Mouse (Mus musculus) hindbrain, postnatal 0 days (tissue): ENCODE results near the gene Faf1. TPM values are rescaled to one million over a fixed set of nuclear protein-coding genes. Genes with fewer than 3 reads are reported as not detected.

Experiments used
- ATAC-seq: fragments of 200-750 bp; cut with Nextera tagmentation; 2 replicates; pipeline ENCODE4 v1.8.0; 2017; ENCODE audit warnings: mild to moderate bottlenecking, moderate TSS enrichment, moderate library complexity
- DNase-seq: peaks from one replicate; pipeline ENCODE4 v3.0.0-alpha.2; 2015; ENCODE audit warnings: low spot score
- H3K27ac ChIP-seq: fragments of 300-500 bp; sonication (generic); 2 replicates; pipeline ENCODE4 v1.5.1; 2014; ENCODE audit warnings: mild to moderate bottlenecking
- H3K27me3 ChIP-seq: fragments of 300-500 bp; sonication (generic); 2 replicates; pipeline ENCODE4 v1.6.1; 2014; ENCODE audit warnings: low read length, mixed read lengths; ENCODE audit not compliant: insufficient read depth
- H3K36me3 ChIP-seq: fragments of 300-500 bp; sonication (generic); 2 replicates; pipeline ENCODE4 v1.6.1; 2014; ENCODE audit warnings: low read length, mixed read lengths; ENCODE audit not compliant: insufficient read depth
- H3K4me1 ChIP-seq: fragments of 300-500 bp; sonication (generic); 2 replicates; pipeline ENCODE4 v1.6.1; 2014; ENCODE audit warnings: antibody characterized with exemption, low read length, mixed read lengths; ENCODE audit not compliant: insufficient read depth
- H3K4me2 ChIP-seq: fragments of 300-500 bp; sonication (generic); 2 replicates; pipeline ENCODE4 v1.6.1; 2014; ENCODE audit warnings: low read depth, mild to moderate bottlenecking, low read length, moderate library complexity, mixed read lengths
- H3K4me3 ChIP-seq: fragments of 300-500 bp; sonication (generic); 2 replicates; pipeline ENCODE4 v1.5.1; 2014; ENCODE audit warnings: low read length
- H3K9ac ChIP-seq: fragments of 300-500 bp; sonication (generic); replicated peaks from 2 replicates; pipeline ENCODE4 v1.6.1; 2014; ENCODE audit warnings: mild to moderate bottlenecking, low read length, moderate library complexity, mixed read lengths
- H3K9me3 ChIP-seq: fragments of 300-500 bp; sonication (generic); 2 replicates; pipeline ENCODE4 v1.6.1; 2016; ENCODE audit warnings: low read length, mixed read lengths
- CTCF ChIP-seq: IDR thresholded peaks from 2 replicates; pipeline ENCODE4 v1.5.1; 2016; ENCODE audit warnings: antibody characterized with exemption, control low read depth, low read depth
- WGBS: fragments of 180-500 bp; shearing (Covaris S2); extraction: QIAGEN DNeasy Blood & Tissue Kit; methylation state at CpG from one replicate; pipeline ENCODE4 v1.1.7; 2014; 5-methylcytosine and 5-hydroxymethylcytosine counted together
- polyA plus RNA-seq: library from polyadenylated mRNA; unstranded; fragments of >200 nt; fragmentation: Nextera tagmentation; extraction: Ambion mirVana; gene quantifications from 2 replicates; pipeline ENCODE4 v1.2.1, GENCODE M21; 2015
- total RNA-seq: library from RNA; depleted of rRNA; stranded (reverse); fragments of >200 nt; gene quantifications from 2 replicates; pipeline ENCODE4 v1.2.3, GENCODE M21; 2014

Gene Faf1
- total and polyA plus RNA-seq, 2 experiments from 2014 or later, result 29.6 to 40.5 TPM

DNA sequence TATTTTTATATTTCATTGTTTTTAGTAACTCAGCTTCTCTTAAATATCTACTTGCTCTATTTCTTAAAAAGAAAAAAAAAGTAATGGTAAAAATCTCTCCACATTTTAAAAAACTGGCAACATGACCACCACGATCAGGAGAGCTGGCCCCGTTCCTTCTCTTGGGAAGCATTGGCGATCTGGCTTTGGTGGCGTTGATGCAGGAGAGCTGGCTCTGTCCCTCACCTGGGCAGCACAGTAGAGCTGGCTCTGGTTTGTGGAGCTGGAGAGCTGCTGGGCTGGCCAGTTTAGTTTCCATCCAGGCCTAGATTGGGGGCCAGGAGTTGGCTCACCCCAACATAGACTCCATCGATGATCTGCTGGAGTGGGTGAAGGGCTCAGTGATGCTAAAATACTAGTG is 42.9 kb downstream of the Faf1 start:
- 92% methylated on average over 5 of the region's 5 CpGs for WGBS
- H3K4me2 ChIP-seq, result no peak overlapping the region
- H3K4me1 ChIP-seq, result no peaks in the 10 kb centered on the region
- H3K36me3 ChIP-seq, result no peaks in the 10 kb centered on the region
- DNase-seq (no peak), ATAC-seq (no peak)
- no peak overlapping the region for H3K4me3 ChIP-seq
- no peak for TF ChIP-seq CTCF
- H3K27me3 ChIP-seq, result no peaks in the 10 kb centered on the region
- H3K9me3 ChIP-seq, result no peaks in the 10 kb centered on the region
- no peak overlapping the region for H3K27ac ChIP-seq
- no peak overlapping the region for H3K9ac ChIP-seq

GRCm38 (mm10) chr4:109729281-109729680 is 52.9 kb downstream of the Faf1 start:
- Histone ChIP-seq H3K4me2 (no peak overlapping the region), H3K9me3 (no peaks in the 10 kb centered on the region), H3K4me3 (no peak overlapping the region), H3K4me1 (no peaks in the 10 kb centered on the region), H3K27me3 (no peaks in the 10 kb centered on the region), H3K9ac (no peak overlapping the region), H3K27ac (no peak overlapping the region), H3K36me3 (no peaks in the 10 kb centered on the region)
- peak; percentile 62 for TF ChIP-seq CTCF
- ATAC-seq (no peak), DNase-seq (peak; percentile 82)
- 15% methylated on average over 2 of the region's 2 CpGs for whole genome bisulfite sequencing

GRCm38 (mm10) chr4:109735754-109736153 is 59.4 kb downstream of the Faf1 start:
- Histone ChIP-seq H3K9ac (no peak overlapping the region), H3K9me3 (no peaks in the 10 kb centered on the region), H3K4me1 (no peaks in the 10 kb centered on the region), H3K4me3 (no peak overlapping the region), H3K36me3 (no peaks in the 10 kb centered on the region), H3K4me2 (no peak overlapping the region), H3K27ac (no peak overlapping the region), H3K27me3 (no peaks in the 10 kb centered on the region)
- TF ChIP-seq CTCF, result no peak
- ATAC-seq (peak; percentile 55; the same call in 1 of the 2 replicates), DNase-seq (peak; percentile 30)
- 43% methylated on average over 1 of the region's 1 CpGs for WGBS

GRCm38 (mm10) chr4:109743984-109744383 is 67.6 kb downstream of the Faf1 start:
- no peak for ATAC-seq

DNA sequence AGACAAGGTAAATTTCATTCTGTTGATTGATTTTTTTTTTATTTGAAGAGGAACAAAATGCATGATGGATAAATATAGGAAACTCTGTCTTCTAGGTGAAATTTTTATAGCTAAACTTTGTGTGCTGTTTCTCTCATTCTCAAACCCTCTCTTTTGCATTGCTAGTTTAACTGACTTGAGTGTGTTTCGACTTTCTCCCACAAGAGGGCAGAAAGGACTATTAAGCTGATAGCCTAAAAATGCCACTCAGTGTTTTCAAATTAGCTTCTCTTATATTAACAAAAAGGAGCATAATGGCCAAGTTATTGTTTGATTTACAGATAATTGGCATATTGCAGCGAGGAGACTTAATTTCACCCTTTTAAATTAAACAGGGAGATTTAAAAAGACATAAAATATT is 82.6 kb downstream of the Faf1 start:
- DNase-seq, result peak; percentile 85

More at GRCm38 (mm10) chr4:109743984-109744383, 67.6 kb downstream of the Faf1 start:
- H3K9me3 ChIP-seq, result no peaks in the 10 kb centered on the region
- no peak overlapping the region for H3K4me3 ChIP-seq
- no peak overlapping the region for H3K27ac ChIP-seq
- no peak overlapping the region for H3K4me2 ChIP-seq
- TF ChIP-seq CTCF, result peak; percentile 45
- H3K27me3 ChIP-seq, result no peaks in the 10 kb centered on the region
- 78% methylated on average over 2 of the region's 2 CpGs for WGBS
- H3K9ac ChIP-seq, result no peak overlapping the region
- DNase-seq, result peak; percentile 51
- H3K36me3 ChIP-seq, result no peaks in the 10 kb centered on the region
- H3K4me1 ChIP-seq, result no peaks in the 10 kb centered on the region

DNA sequence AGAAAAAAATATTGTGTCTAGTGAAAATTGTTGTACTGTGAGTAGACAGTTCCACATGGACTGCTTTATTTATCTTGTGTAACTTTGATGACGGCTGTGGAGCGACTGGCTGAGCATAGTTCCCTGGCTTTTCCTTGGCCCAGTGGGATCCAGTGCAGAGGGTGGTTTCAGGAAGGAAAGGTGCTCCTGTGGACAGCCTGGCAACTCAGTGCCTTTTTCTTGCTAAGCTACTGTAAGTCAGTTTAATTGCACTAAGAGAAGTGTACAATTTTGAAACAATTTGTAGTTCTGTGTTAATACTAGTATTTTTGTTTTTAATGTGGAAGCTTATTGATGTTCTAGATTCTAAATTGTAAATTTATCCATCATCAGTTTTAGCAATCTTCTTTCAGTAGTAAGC is 83.5 kb downstream of the Faf1 start:
- ATAC-seq (no peak), DNase-seq (no peak)
- 69% methylated on average over 2 of the region's 2 CpGs for WGBS

More for the DNA sequence above, 82.6 kb downstream of the Faf1 start:
- no peak for ATAC-seq
- Histone ChIP-seq H3K9ac (no peak overlapping the region), H3K9me3 (no peaks in the 10 kb centered on the region), H3K27me3 (no peaks in the 10 kb centered on the region), H3K4me1 (no peaks in the 10 kb centered on the region), H3K4me3 (no peak overlapping the region), H3K36me3 (no peaks in the 10 kb centered on the region), H3K27ac (no peak overlapping the region), H3K4me2 (no peak overlapping the region)
- peak; percentile 77 for TF ChIP-seq CTCF
- WGBS, result 19% methylated on average over 2 of the region's 2 CpGs

GRCm38 (mm10) chr4:109760501-109760900 is 84.1 kb downstream of the Faf1 start:
- Histone ChIP-seq H3K4me1 (no peaks in the 10 kb centered on the region), H3K27ac (no peak overlapping the region), H3K36me3 (no peaks in the 10 kb centered on the region), H3K9me3 (no peaks in the 10 kb centered on the region), H3K4me2 (no peak overlapping the region), H3K27me3 (no peaks in the 10 kb centered on the region), H3K9ac (no peak overlapping the region), H3K4me3 (no peak overlapping the region)
- ATAC-seq (no peak), DNase-seq (no peak)
- TF ChIP-seq CTCF, result no peak
- 80% methylated on average over 3 of the region's 3 CpGs for WGBS

More for the DNA sequence above, 83.5 kb downstream of the Faf1 start:
- Histone ChIP-seq H3K27ac (no peak overlapping the region), H3K9me3 (no peaks in the 10 kb centered on the region), H3K27me3 (no peaks in the 10 kb centered on the region), H3K4me3 (no peak overlapping the region), H3K9ac (no peak overlapping the region), H3K4me1 (no peaks in the 10 kb centered on the region), H3K4me2 (no peak overlapping the region), H3K36me3 (no peaks in the 10 kb centered on the region)
- no peak for TF ChIP-seq CTCF
